Mouse (Mus musculus): ENCODE results near the gene Cdx2.

GRCm38 (mm10) chr5:147307398-147307785, 322 bp upstream of the Cdx2 start:
- TF ChIP-seq CTCF (IDR thresholded peaks at IDR 0.05; ENCODE audit: control insufficient read depth, insufficient read depth, insufficient read length), result no peak
- no peak for TF ChIP-seq MYOG (IDR thresholded peaks at IDR 0.05; ENCODE audit: control insufficient read depth, extremely low read depth, insufficient read length)
